Mouse (Mus musculus) ES-Bruce4 (cell line): Measurements from ENCODE around the gene Serpinb9. TPM values are rescaled to one million over a fixed set of nuclear protein-coding genes. Genes with fewer than 3 reads are reported as not detected.

Source experiments
- H3K27ac ChIP-seq: 2 replicates; pipeline ENCODE4 v1.5.1; 2012; ENCODE audit warnings: low read length, inconsistent platforms; ENCODE audit not compliant: insufficient read depth
- H3K27me3 ChIP-seq: 2 replicates; pipeline ENCODE4 v1.6.1; 2012; ENCODE audit warnings: mild to moderate bottlenecking, low read length, inconsistent platforms; ENCODE audit not compliant: control insufficient read depth, poor library complexity, insufficient read depth, severe bottlenecking
- H3K36me3 ChIP-seq: 2 replicates; pipeline ENCODE4 v1.6.1; 2012; ENCODE audit warnings: inconsistent platforms, mild to moderate bottlenecking, low read length, moderate library complexity; ENCODE audit not compliant: control insufficient read depth, poor library complexity, insufficient read depth, severe bottlenecking
- H3K4me1 ChIP-seq: one replicate; pipeline ENCODE4 v1.8.1; 2011; ENCODE audit warnings: low read length; ENCODE audit not compliant: control insufficient read depth, insufficient read depth
- H3K4me3 ChIP-seq: 2 replicates; pipeline ENCODE4 v1.5.1; 2011; ENCODE audit warnings: low read depth, mild to moderate bottlenecking, low read length
- H3K9ac ChIP-seq: 2 replicates; pipeline ENCODE4 v1.6.1; 2012; ENCODE audit warnings: low read depth, mild to moderate bottlenecking, inconsistent platforms; ENCODE audit not compliant: poor library complexity, severe bottlenecking
- H3K9me3 ChIP-seq: replicated peaks from 2 replicates; pipeline ENCODE4 v1.6.1; 2012; ENCODE audit warnings: mild to moderate bottlenecking, low read length, inconsistent platforms; ENCODE audit not compliant: control insufficient read depth, poor library complexity, insufficient read depth, severe bottlenecking
- CTCF ChIP-seq: IDR thresholded peaks from one replicate; pipeline ENCODE4 v1.8.1; 2011; ENCODE audit warnings: low read depth, low read length
- EP300 ChIP-seq: IDR thresholded peaks from 2 replicates; pipeline ENCODE4 v1.6.1; 2011; ENCODE audit warnings: low read depth, low read length; ENCODE audit not compliant: insufficient read depth
- POLR2A ChIP-seq: IDR thresholded peaks from one replicate; pipeline ENCODE4 v1.8.1; 2011; ENCODE audit warnings: low read length; ENCODE audit not compliant: insufficient read depth
- polyA plus RNA-seq: library from polyadenylated mRNA; stranded (reverse); fragments of >200 nt; gene quantifications from 2 replicates; pipeline ENCODE4 v1.2.4, GENCODE M21; 2011; ENCODE audit warnings: low read depth; ENCODE audit not compliant: missing spikeins, insufficient read depth, insufficient read length

Gene Serpinb9
- polyA plus RNA-seq, 1 experiment: 3.7 TPM

DNA sequence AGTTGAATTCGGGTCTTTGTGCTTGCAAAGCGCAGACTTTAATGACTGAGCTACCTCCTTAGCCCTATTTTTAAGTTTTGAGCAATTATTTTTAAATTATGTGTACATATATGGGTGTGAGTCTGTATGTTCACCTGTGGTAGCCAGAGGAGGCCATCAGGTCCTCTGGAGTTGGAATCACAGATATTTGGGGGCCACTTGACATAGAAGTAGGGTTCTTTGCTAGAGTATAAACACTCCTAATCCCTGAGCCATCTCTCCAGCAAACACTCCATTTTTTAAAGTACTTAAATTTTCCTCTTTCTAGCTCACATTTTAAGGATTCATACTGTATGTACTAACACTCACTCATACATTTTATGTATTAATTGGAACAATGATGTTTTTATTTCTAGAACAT, 28.8 kb upstream of the Serpinb9 start:
- no peaks in the 10 kb centered on the region for H3K27me3 ChIP-seq
- no peak overlapping the region for H3K4me3 ChIP-seq
- TF ChIP-seq EP300 (no peak), CTCF (no peak), POLR2A (no peak)
- no peaks in the 10 kb centered on the region for H3K9me3 ChIP-seq
- H3K27ac ChIP-seq: no peak overlapping the region
- H3K9ac ChIP-seq: no peak overlapping the region
- no peaks in the 10 kb centered on the region for H3K4me1 ChIP-seq
- no peaks in the 10 kb centered on the region for H3K36me3 ChIP-seq

DNA sequence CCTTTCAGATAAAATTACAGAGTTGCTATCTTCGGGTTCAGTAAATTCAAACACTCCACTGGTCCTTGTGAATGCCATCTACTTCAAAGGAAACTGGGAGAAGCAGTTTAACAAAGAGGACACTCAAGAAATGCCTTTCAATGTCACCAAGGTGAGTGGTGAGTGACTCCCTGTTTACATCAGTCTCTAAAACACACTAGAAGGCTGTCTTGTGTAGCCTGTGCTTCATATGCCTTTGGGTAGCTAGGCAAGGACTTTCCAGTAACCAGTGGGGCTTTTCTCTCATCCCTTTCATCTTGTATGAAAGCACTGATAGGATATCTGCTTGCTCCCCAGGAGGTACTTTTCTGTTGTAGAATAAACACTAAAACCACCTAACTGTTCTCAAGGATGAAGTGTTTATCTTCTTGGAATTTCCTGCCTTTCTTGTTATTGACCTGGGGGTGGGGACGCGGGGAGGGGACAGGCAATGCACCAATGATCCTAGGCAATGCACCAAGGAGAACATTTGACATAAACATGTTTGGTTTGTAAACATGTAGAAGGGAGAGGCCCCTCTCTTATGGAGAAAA, 28.1 kb upstream of the Serpinb9 start:
- Histone ChIP-seq H3K4me3 (no peak overlapping the region), H3K27ac (no peak overlapping the region), H3K27me3 (no peaks in the 10 kb centered on the region), H3K4me1 (no peaks in the 10 kb centered on the region), H3K9me3 (no peaks in the 10 kb centered on the region), H3K9ac (no peak overlapping the region), H3K36me3 (no peaks in the 10 kb centered on the region)
- TF ChIP-seq POLR2A (no peak), EP300 (no peak), CTCF (no peak)

DNA sequence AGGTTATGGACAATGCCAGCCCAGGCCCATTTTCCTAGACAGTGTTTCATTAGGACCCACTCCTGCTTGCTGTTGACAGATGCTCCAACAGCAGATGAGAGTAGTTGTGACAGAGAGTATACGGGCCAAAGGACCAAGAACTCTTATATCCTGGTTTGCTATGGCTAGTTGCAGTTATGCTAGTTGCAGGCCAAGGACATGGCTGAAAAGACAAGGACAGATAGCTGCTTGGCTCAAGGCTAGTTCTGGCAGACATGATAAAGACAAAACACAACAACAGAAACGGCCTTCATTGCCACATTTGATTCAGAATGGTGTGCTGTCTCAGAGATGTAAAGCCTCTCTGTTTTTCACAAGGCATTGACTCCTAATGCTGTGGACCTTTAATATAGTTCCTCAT, 27.3 kb upstream of the Serpinb9 start:
- H3K27ac ChIP-seq: no peak overlapping the region

DNA sequence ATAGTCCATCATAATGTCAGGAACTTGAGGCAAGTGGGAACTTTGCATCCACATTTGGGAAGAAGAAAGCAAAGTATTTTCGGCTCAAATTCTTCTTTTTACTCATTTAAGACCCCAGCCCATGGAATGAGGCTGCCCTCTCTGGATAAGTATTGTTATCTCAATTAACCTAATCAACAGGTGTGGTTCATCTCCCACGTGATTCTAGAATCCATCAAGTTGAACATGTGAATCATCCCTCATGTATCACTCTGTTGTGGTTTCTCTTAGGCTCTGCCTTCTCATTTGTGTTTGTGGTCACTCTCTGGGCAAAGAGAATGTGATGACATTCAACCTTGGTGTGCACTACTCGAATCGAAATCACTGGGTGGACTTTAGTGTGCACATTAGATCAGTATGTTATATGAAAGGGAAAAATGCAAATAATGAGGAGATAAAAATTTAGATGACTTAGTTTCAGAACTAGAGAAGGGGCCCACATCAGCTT, 20.5 kb upstream of the Serpinb9 start:
- TF ChIP-seq EP300 (no peak), CTCF (no peak), POLR2A (no peak)
- Histone ChIP-seq H3K27ac (no peak overlapping the region), H3K9ac (no peak overlapping the region), H3K9me3 (no peaks in the 10 kb centered on the region), H3K4me1 (no peaks in the 10 kb centered on the region), H3K27me3 (no peaks in the 10 kb centered on the region), H3K36me3 (no peaks in the 10 kb centered on the region), H3K4me3 (no peak overlapping the region)

More for the DNA sequence above, 27.3 kb upstream of the Serpinb9 start:
- TF ChIP-seq CTCF: no peak
- Histone ChIP-seq H3K9ac (no peak overlapping the region), H3K27me3 (no peaks in the 10 kb centered on the region), H3K4me3 (no peak overlapping the region), H3K4me1 (no peaks in the 10 kb centered on the region), H3K9me3 (no peaks in the 10 kb centered on the region), H3K36me3 (no peaks in the 10 kb centered on the region)

DNA sequence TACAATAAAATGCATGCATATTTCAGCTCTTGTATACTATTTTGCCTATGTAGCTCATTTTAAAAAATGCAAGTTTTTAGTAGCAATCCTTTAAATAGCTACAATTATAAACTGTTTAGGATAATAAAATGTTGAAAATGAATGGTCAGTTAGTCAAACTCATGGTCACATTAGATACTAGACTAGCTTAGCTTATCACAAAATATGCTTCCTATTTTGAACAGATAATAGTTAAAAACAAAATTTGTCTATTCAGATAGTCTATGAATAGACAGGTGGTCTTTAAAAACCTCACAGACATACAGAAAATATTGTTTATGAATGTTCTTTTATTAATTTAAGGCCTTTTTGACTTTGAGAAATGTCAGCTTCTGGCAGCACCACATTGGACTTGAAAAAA, 16.8 kb upstream of the Serpinb9 start:
- no peak for TF ChIP-seq EP300
- TF ChIP-seq CTCF: no peak
- TF ChIP-seq POLR2A: no peak
- Histone ChIP-seq H3K9ac (no peak overlapping the region), H3K9me3 (no peaks in the 10 kb centered on the region), H3K4me1 (no peaks in the 10 kb centered on the region), H3K36me3 (no peaks in the 10 kb centered on the region), H3K27me3 (no peaks in the 10 kb centered on the region), H3K27ac (no peak overlapping the region), H3K4me3 (no peak overlapping the region)

DNA sequence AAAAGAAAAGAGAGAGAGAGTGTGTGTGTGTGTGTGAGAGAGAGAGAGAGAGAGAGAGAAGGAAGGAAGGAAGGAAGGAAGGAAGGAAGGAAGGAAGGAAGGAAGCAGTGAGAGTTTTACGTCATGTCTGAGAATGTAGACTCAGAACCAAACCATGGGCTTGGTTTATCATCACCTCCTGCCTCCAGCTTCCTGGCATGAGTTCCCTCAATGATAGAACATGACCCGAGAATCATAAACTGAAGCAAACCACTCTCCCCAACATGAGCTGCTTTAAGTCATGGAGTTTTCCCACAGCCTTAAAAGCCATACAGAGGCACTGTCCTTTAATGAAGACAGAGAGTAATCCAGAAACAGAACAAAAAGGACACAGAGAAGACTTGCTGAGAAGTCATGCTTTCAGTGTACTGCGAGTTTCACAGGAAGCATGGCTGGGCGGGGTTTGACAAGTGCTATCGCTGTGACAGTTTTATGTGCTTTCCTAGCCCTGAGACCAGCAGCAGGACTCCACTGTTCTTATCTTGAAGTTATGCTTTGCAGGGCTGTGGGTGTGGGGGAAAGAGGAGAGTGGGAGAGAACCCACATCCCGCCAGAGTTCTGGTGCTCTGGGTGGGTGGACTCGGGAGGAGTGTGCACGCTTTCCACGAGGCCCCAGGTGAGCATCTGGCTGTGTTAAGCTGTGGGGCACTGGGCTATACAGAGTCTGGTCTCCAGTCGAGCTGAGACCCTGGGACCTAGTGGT, 9.7 kb upstream of the Serpinb9 start:
- no peaks in the 10 kb centered on the region for H3K4me1 ChIP-seq
- H3K9ac ChIP-seq: no peak overlapping the region
- no peaks in the 10 kb centered on the region for H3K36me3 ChIP-seq
- no peaks in the 10 kb centered on the region for H3K9me3 ChIP-seq
- H3K27me3 ChIP-seq: no peaks in the 10 kb centered on the region
- no peak for TF ChIP-seq EP300
- TF ChIP-seq CTCF: no peak
- TF ChIP-seq POLR2A: no peak
- no peak overlapping the region for H3K27ac ChIP-seq
- no peak overlapping the region for H3K4me3 ChIP-seq
